Mouse (Mus musculus) embryonic facial prominence, embryonic 13.5 days (tissue): ENCODE data around the gene Ryr2. TPM values are rescaled to one million over a fixed set of nuclear protein-coding genes. Genes with fewer than 3 reads are reported as not detected.

Experiments used
- ATAC-seq: fragments of 200-750 bp; cut with Nextera tagmentation; 2 replicates; pipeline ENCODE4 v1.8.0; 2017; ENCODE audit warnings: low read depth; ENCODE audit not compliant: insufficient number of reproducible peaks, insufficient read depth, low FRiP score, low TSS enrichment
- H3K27ac ChIP-seq: fragments of 300-500 bp; sonication (generic); 2 replicates; pipeline ENCODE4 v1.5.1; 2015; ENCODE audit warnings: moderate library complexity, mild to moderate bottlenecking, inconsistent platforms
- H3K27me3 ChIP-seq: fragments of 300-500 bp; sonication (generic); 2 replicates; pipeline ENCODE4 v1.6.1; 2015; ENCODE audit warnings: mild to moderate bottlenecking, inconsistent platforms
- H3K36me3 ChIP-seq: fragments of 300-500 bp; sonication (generic); 2 replicates; pipeline ENCODE4 v1.6.1; 2015; ENCODE audit warnings: mild to moderate bottlenecking, inconsistent platforms
- H3K4me1 ChIP-seq: fragments of 300-500 bp; sonication (generic); 2 replicates; pipeline ENCODE4 v1.6.1; 2015; ENCODE audit warnings: inconsistent platforms
- H3K4me2 ChIP-seq: fragments of 300-500 bp; sonication (generic); 2 replicates; pipeline ENCODE4 v1.6.1; 2015; ENCODE audit warnings: moderate library complexity, mild to moderate bottlenecking, inconsistent platforms
- H3K4me3 ChIP-seq: fragments of 300-500 bp; sonication (generic); 2 replicates; pipeline ENCODE4 v1.5.1; 2015; ENCODE audit warnings: mild to moderate bottlenecking, inconsistent platforms
- H3K9ac ChIP-seq: fragments of 300-500 bp; sonication (generic); 2 replicates; pipeline ENCODE4 v1.6.1; 2015; ENCODE audit warnings: mild to moderate bottlenecking, inconsistent platforms
- H3K9me3 ChIP-seq: fragments of 300-500 bp; sonication (generic); 2 replicates; pipeline ENCODE4 v1.6.1; 2016; ENCODE audit warnings: inconsistent platforms
- WGBS: fragments of 180-500 bp; shearing (Covaris S2); methylation state at CpG from one replicate; pipeline ENCODE4 v1.1.7; 2015; ENCODE audit warnings: mixed read lengths; 5-methylcytosine and 5-hydroxymethylcytosine counted together
- polyA plus RNA-seq: library from polyadenylated mRNA; unstranded; fragments of >200 nt; fragmentation: Nextera tagmentation; extraction: Ambion mirVana; gene quantifications from 2 replicates; pipeline ENCODE4 v1.2.1, GENCODE M21; 2015

Gene Ryr2
- polyA plus RNA-seq, 1 experiment from 2014 or later, result 1.4 TPM

GRCm38 (mm10) chr13:12092379-12093107 is 14.2 kb downstream of the Ryr2 start:
- Histone ChIP-seq H3K27me3 (no peaks in the 10 kb centered on the region), H3K4me1 (no peaks in the 10 kb centered on the region), H3K36me3 (no peaks in the 10 kb centered on the region), H3K9me3 (no peaks in the 10 kb centered on the region), H3K4me3 (no peak overlapping the region), H3K27ac (no peak overlapping the region), H3K4me2 (no peak overlapping the region), H3K9ac (no peak overlapping the region)
- no peak for ATAC-seq
- WGBS, result 88% methylated on average over 11 of the region's 11 CpGs

GRCm38 (mm10) chr13:12084112-12084475 is 22.7 kb downstream of the Ryr2 start:
- Histone ChIP-seq H3K9ac (no peak overlapping the region), H3K27me3 (no peaks in the 10 kb centered on the region), H3K4me2 (no peak overlapping the region), H3K4me3 (no peak overlapping the region), H3K36me3 (no peaks in the 10 kb centered on the region), H3K27ac (no peak overlapping the region), H3K4me1 (no peaks in the 10 kb centered on the region), H3K9me3 (no peaks in the 10 kb centered on the region)
- WGBS, result 83% methylated on average over 2 of the region's 2 CpGs
- no peak for ATAC-seq

- H3K4me3 ChIP-seq, result no peak overlapping the region
- no peaks in the 10 kb centered on the region for H3K9me3 ChIP-seq
- WGBS, result 50% methylated on average over 10 of the region's 10 CpGs
- no peaks in the 10 kb centered on the region for H3K27me3 ChIP-seq
- ATAC-seq, result no peak
- H3K36me3 ChIP-seq, result no peaks in the 10 kb centered on the region
- no peak overlapping the region for H3K27ac ChIP-seq
- H3K4me1 ChIP-seq, result no peaks in the 10 kb centered on the region
- H3K9ac ChIP-seq, result no peak overlapping the region
- H3K4me2 ChIP-seq, result no peak overlapping the region
These were observed 23.2 kb downstream of the Ryr2 start for GRCm38 (mm10) chr13:12083443-12084111.

- Histone ChIP-seq H3K9me3 (no peaks in the 10 kb centered on the region), H3K36me3 (no peaks in the 10 kb centered on the region), H3K4me2 (no peak overlapping the region), H3K4me3 (no peak overlapping the region), H3K9ac (no peak overlapping the region), H3K4me1 (no peaks in the 10 kb centered on the region), H3K27ac (no peak overlapping the region), H3K27me3 (no peaks in the 10 kb centered on the region)
- WGBS, result 80% methylated on average over 4 of the region's 4 CpGs
- ATAC-seq, result no peak
These were observed 26.2 kb downstream of the Ryr2 start for GRCm38 (mm10) chr13:12080590-12080989.

GRCm38 (mm10) chr13:12079536-12079935 is 27.2 kb downstream of the Ryr2 start:
- Histone ChIP-seq H3K27ac (no peak overlapping the region), H3K9ac (no peak overlapping the region), H3K4me2 (no peak overlapping the region), H3K36me3 (no peaks in the 10 kb centered on the region), H3K27me3 (no peaks in the 10 kb centered on the region), H3K4me1 (no peaks in the 10 kb centered on the region), H3K9me3 (no peaks in the 10 kb centered on the region), H3K4me3 (no peak overlapping the region)
- 74% methylated on average over 4 of the region's 4 CpGs for WGBS
- no peak for ATAC-seq

- Histone ChIP-seq H3K4me2 (no peak overlapping the region), H3K27me3 (no peaks in the 10 kb centered on the region), H3K27ac (no peak overlapping the region), H3K9ac (no peak overlapping the region), H3K4me3 (no peak overlapping the region), H3K36me3 (no peaks in the 10 kb centered on the region), H3K4me1 (peaks cover 12% of the 10 kb centered on the region), H3K9me3 (no peaks in the 10 kb centered on the region)
- ATAC-seq, result no peak
- WGBS, result 88% methylated on average over 6 of the region's 6 CpGs
These were observed 31.8 kb downstream of the Ryr2 start for GRCm38 (mm10) chr13:12074897-12075296.

- Histone ChIP-seq H3K9ac (no peak overlapping the region), H3K4me2 (no peak overlapping the region), H3K36me3 (no peaks in the 10 kb centered on the region), H3K4me1 (peaks cover 12% of the 10 kb centered on the region), H3K27ac (no peak overlapping the region), H3K9me3 (no peaks in the 10 kb centered on the region), H3K27me3 (no peaks in the 10 kb centered on the region), H3K4me3 (no peak overlapping the region)
- 39% methylated on average over 7 of the region's 7 CpGs for WGBS
- ATAC-seq, result no peak
These were observed 34.2 kb downstream of the Ryr2 start for GRCm38 (mm10) chr13:12072571-12072970.

- ATAC-seq, result peak; percentile 62; the same call in 1 of the 2 replicates
- H3K9ac ChIP-seq, result no peak overlapping the region
- no peak overlapping the region for H3K27ac ChIP-seq
- no peaks in the 10 kb centered on the region for H3K27me3 ChIP-seq
- peaks cover 12% of the 10 kb centered on the region for H3K4me1 ChIP-seq
- WGBS, result 12% methylated on average over 3 of the region's 3 CpGs
- H3K36me3 ChIP-seq, result no peaks in the 10 kb centered on the region
- H3K9me3 ChIP-seq, result no peaks in the 10 kb centered on the region
- no peak overlapping the region for H3K4me2 ChIP-seq
- H3K4me3 ChIP-seq, result no peak overlapping the region
These were observed 34.6 kb downstream of the Ryr2 start for GRCm38 (mm10) chr13:12072112-12072511.

- Histone ChIP-seq H3K27ac (no peak overlapping the region), H3K4me1 (peaks cover 12% of the 10 kb centered on the region), H3K9ac (no peak overlapping the region), H3K36me3 (no peaks in the 10 kb centered on the region), H3K4me2 (no peak overlapping the region), H3K9me3 (no peaks in the 10 kb centered on the region), H3K27me3 (no peaks in the 10 kb centered on the region), H3K4me3 (no peak overlapping the region)
- no peak for ATAC-seq
- WGBS, result 71% methylated on average over 14 of the region's 14 CpGs
These were observed 36.3 kb downstream of the Ryr2 start for GRCm38 (mm10) chr13:12070157-12071129.

- 78% methylated on average over 4 of the region's 4 CpGs for WGBS
- Histone ChIP-seq H3K9me3 (no peaks in the 10 kb centered on the region), H3K36me3 (no peaks in the 10 kb centered on the region), H3K4me1 (no peaks in the 10 kb centered on the region), H3K27ac (no peak overlapping the region), H3K9ac (no peak overlapping the region), H3K4me3 (no peak overlapping the region), H3K4me2 (no peak overlapping the region), H3K27me3 (no peaks in the 10 kb centered on the region)
- no peak for ATAC-seq
These were observed 42.2 kb downstream of the Ryr2 start for GRCm38 (mm10) chr13:12064576-12064975.

- Histone ChIP-seq H3K4me1 (no peaks in the 10 kb centered on the region), H3K27me3 (no peaks in the 10 kb centered on the region), H3K36me3 (no peaks in the 10 kb centered on the region), H3K9me3 (no peaks in the 10 kb centered on the region), H3K27ac (no peak overlapping the region), H3K4me2 (no peak overlapping the region), H3K9ac (no peak overlapping the region), H3K4me3 (no peak overlapping the region)
- ATAC-seq, result no peak
- WGBS, result 77% methylated on average over 4 of the region's 4 CpGs
These were observed 43.2 kb downstream of the Ryr2 start for GRCm38 (mm10) chr13:12063561-12063960.
